Mouse (Mus musculus): ENCODE results near the gene Gnat3. TPM values are rescaled to one million over a fixed set of nuclear protein-coding genes. Genes with fewer than 3 reads are reported as not detected.

Gnat3 gene
- polyA plus RNA-seq, 1 experiment from 2014 or later: not detected

- H3K4me2 ChIP-seq (ENCODE audit: low read length): no peak overlapping the region
- H3K9me3 ChIP-seq (ENCODE audit: control insufficient read depth, low read length): no peaks in the 10 kb centered on the region
- ATAC-seq: no peak
- H3K27me3 ChIP-seq (replicated peaks; ENCODE audit: control insufficient read depth, insufficient read depth, low read length): no peaks in the 10 kb centered on the region
- WGBS: 55% methylated on average over 6 of the region's 6 CpGs
- H3K4me1 ChIP-seq (ENCODE audit: control insufficient read depth, insufficient read depth, low read depth, low read length): no peaks in the 10 kb centered on the region
- H3K36me3 ChIP-seq (ENCODE audit: control insufficient read depth, insufficient read depth, low read length): no peaks in the 10 kb centered on the region
- no peak overlapping the region for H3K9ac ChIP-seq (ENCODE audit: low read depth, low read length)
- H3K4me3 ChIP-seq (ENCODE audit: low read length): no peak overlapping the region
- H3K27ac ChIP-seq (ENCODE audit: low read depth, low read length): no peak overlapping the region
Measured at GRCm38 (mm10) chr5:18000185-18000584, 37.8 kb downstream of the Gnat3 start.

- WGBS: 43% methylated on average over 4 of the region's 4 CpGs
- ATAC-seq: no peak
- no peak overlapping the region for H3K27ac ChIP-seq (ENCODE audit: low read depth, low read length)
Measured at GRCm38 (mm10) chr5:18001646-18002045, 39.3 kb downstream of the Gnat3 start.

GRCm38 (mm10) chr5:18003675-18004074 lies 41.3 kb downstream of the Gnat3 start:
- H3K4me1 ChIP-seq (ENCODE audit: control insufficient read depth, insufficient read depth, low read depth, low read length): no peaks in the 10 kb centered on the region
- no peaks in the 10 kb centered on the region for H3K9me3 ChIP-seq (ENCODE audit: control insufficient read depth, low read length)
- no peak for ATAC-seq
- H3K9ac ChIP-seq (ENCODE audit: low read depth, low read length): no peak overlapping the region
- H3K36me3 ChIP-seq (ENCODE audit: control insufficient read depth, insufficient read depth, low read length): no peaks in the 10 kb centered on the region
- no peak overlapping the region for H3K4me2 ChIP-seq (ENCODE audit: low read length)
- 89% methylated on average over 6 of the region's 6 CpGs for WGBS
- no peak overlapping the region for H3K4me3 ChIP-seq (ENCODE audit: low read length)
- no peaks in the 10 kb centered on the region for H3K27me3 ChIP-seq (replicated peaks; ENCODE audit: control insufficient read depth, insufficient read depth, low read length)
- no peak overlapping the region for H3K27ac ChIP-seq (ENCODE audit: low read depth, low read length)

More at GRCm38 (mm10) chr5:18001646-18002045, 39.3 kb downstream of the Gnat3 start:
- Histone ChIP-seq H3K36me3 (ENCODE audit: control insufficient read depth, insufficient read depth, low read length) (no peaks in the 10 kb centered on the region), H3K4me1 (ENCODE audit: control insufficient read depth, insufficient read depth, low read depth, low read length) (no peaks in the 10 kb centered on the region), H3K9me3 (ENCODE audit: control insufficient read depth, low read length) (no peaks in the 10 kb centered on the region), H3K9ac (ENCODE audit: low read depth, low read length) (no peak overlapping the region), H3K4me3 (ENCODE audit: low read length) (no peak overlapping the region), H3K27me3 (replicated peaks; ENCODE audit: control insufficient read depth, insufficient read depth, low read length) (no peaks in the 10 kb centered on the region), H3K4me2 (ENCODE audit: low read length) (no peak overlapping the region)

- WGBS: 54% methylated on average over 3 of the region's 3 CpGs
- Histone ChIP-seq H3K4me1 (ENCODE audit: control insufficient read depth, insufficient read depth, low read depth, low read length) (no peaks in the 10 kb centered on the region), H3K9me3 (ENCODE audit: control insufficient read depth, low read length) (no peaks in the 10 kb centered on the region), H3K4me2 (ENCODE audit: low read length) (no peak overlapping the region), H3K9ac (ENCODE audit: low read depth, low read length) (no peak overlapping the region), H3K4me3 (ENCODE audit: low read length) (no peak overlapping the region), H3K27me3 (replicated peaks; ENCODE audit: control insufficient read depth, insufficient read depth, low read length) (no peaks in the 10 kb centered on the region), H3K27ac (ENCODE audit: low read depth, low read length) (no peak overlapping the region), H3K36me3 (ENCODE audit: control insufficient read depth, insufficient read depth, low read length) (no peaks in the 10 kb centered on the region)
- ATAC-seq: no peak
Measured at GRCm38 (mm10) chr5:18004824-18005611, 42.7 kb downstream of the Gnat3 start.

GRCm38 (mm10) chr5:18006157-18006556 lies 43.8 kb downstream of the Gnat3 start:
- Histone ChIP-seq H3K9me3 (ENCODE audit: control insufficient read depth, low read length) (no peaks in the 10 kb centered on the region), H3K27me3 (replicated peaks; ENCODE audit: control insufficient read depth, insufficient read depth, low read length) (no peaks in the 10 kb centered on the region), H3K27ac (ENCODE audit: low read depth, low read length) (no peak overlapping the region), H3K36me3 (ENCODE audit: control insufficient read depth, insufficient read depth, low read length) (no peaks in the 10 kb centered on the region), H3K4me3 (ENCODE audit: low read length) (no peak overlapping the region), H3K4me2 (ENCODE audit: low read length) (no peak overlapping the region), H3K9ac (ENCODE audit: low read depth, low read length) (no peak overlapping the region), H3K4me1 (ENCODE audit: control insufficient read depth, insufficient read depth, low read depth, low read length) (no peaks in the 10 kb centered on the region)
- WGBS: 88% methylated on average over 2 of the region's 2 CpGs
- ATAC-seq: no peak

- ATAC-seq: no peak
- H3K4me2 ChIP-seq (ENCODE audit: low read length): no peak overlapping the region
- no peak overlapping the region for H3K4me3 ChIP-seq (ENCODE audit: low read length)
Measured at GRCm38 (mm10) chr5:18007067-18007466, 44.7 kb downstream of the Gnat3 start.

GRCm38 (mm10) chr5:18010301-18010700 lies 48.0 kb downstream of the Gnat3 start:
- H3K27me3 ChIP-seq (replicated peaks; ENCODE audit: control insufficient read depth, insufficient read depth, low read length): no peaks in the 10 kb centered on the region
- H3K36me3 ChIP-seq (ENCODE audit: control insufficient read depth, insufficient read depth, low read length): no peaks in the 10 kb centered on the region
- WGBS: 60% methylated on average over 5 of the region's 5 CpGs

More at GRCm38 (mm10) chr5:18007067-18007466, 44.7 kb downstream of the Gnat3 start:
- Histone ChIP-seq H3K4me1 (ENCODE audit: control insufficient read depth, insufficient read depth, low read depth, low read length) (no peaks in the 10 kb centered on the region), H3K36me3 (ENCODE audit: control insufficient read depth, insufficient read depth, low read length) (no peaks in the 10 kb centered on the region), H3K9ac (ENCODE audit: low read depth, low read length) (no peak overlapping the region), H3K27me3 (replicated peaks; ENCODE audit: control insufficient read depth, insufficient read depth, low read length) (no peaks in the 10 kb centered on the region), H3K27ac (ENCODE audit: low read depth, low read length) (no peak overlapping the region), H3K9me3 (ENCODE audit: control insufficient read depth, low read length) (no peaks in the 10 kb centered on the region)

GRCm38 (mm10) chr5:18013196-18013595 lies 50.8 kb downstream of the Gnat3 start:
- Histone ChIP-seq H3K27me3 (replicated peaks; ENCODE audit: control insufficient read depth, insufficient read depth, low read length) (no peaks in the 10 kb centered on the region), H3K27ac (ENCODE audit: low read depth, low read length) (no peak overlapping the region), H3K4me3 (ENCODE audit: low read length) (no peak overlapping the region), H3K9me3 (ENCODE audit: control insufficient read depth, low read length) (no peaks in the 10 kb centered on the region), H3K4me2 (ENCODE audit: low read length) (no peak overlapping the region), H3K36me3 (ENCODE audit: control insufficient read depth, insufficient read depth, low read length) (no peaks in the 10 kb centered on the region), H3K9ac (ENCODE audit: low read depth, low read length) (no peak overlapping the region), H3K4me1 (ENCODE audit: control insufficient read depth, insufficient read depth, low read depth, low read length) (no peaks in the 10 kb centered on the region)
- no peak for ATAC-seq
- 78% methylated on average over 2 of the region's 2 CpGs for WGBS

More at GRCm38 (mm10) chr5:18010301-18010700, 48.0 kb downstream of the Gnat3 start:
- Histone ChIP-seq H3K4me2 (ENCODE audit: low read length) (no peak overlapping the region), H3K9me3 (ENCODE audit: control insufficient read depth, low read length) (no peaks in the 10 kb centered on the region), H3K4me1 (ENCODE audit: control insufficient read depth, insufficient read depth, low read depth, low read length) (no peaks in the 10 kb centered on the region), H3K27ac (ENCODE audit: low read depth, low read length) (no peak overlapping the region), H3K4me3 (ENCODE audit: low read length) (no peak overlapping the region), H3K9ac (ENCODE audit: low read depth, low read length) (no peak overlapping the region)
- ATAC-seq: no peak

- no peaks in the 10 kb centered on the region for H3K4me1 ChIP-seq (ENCODE audit: control insufficient read depth, insufficient read depth, low read depth, low read length)
- no peak for ATAC-seq
- H3K36me3 ChIP-seq (ENCODE audit: control insufficient read depth, insufficient read depth, low read length): no peaks in the 10 kb centered on the region
- H3K4me2 ChIP-seq (ENCODE audit: low read length): no peak overlapping the region
- H3K9me3 ChIP-seq (ENCODE audit: control insufficient read depth, low read length): no peaks in the 10 kb centered on the region
- WGBS: 89% methylated on average over 4 of the region's 4 CpGs
- no peak overlapping the region for H3K27ac ChIP-seq (ENCODE audit: low read depth, low read length)
- no peaks in the 10 kb centered on the region for H3K27me3 ChIP-seq (replicated peaks; ENCODE audit: control insufficient read depth, insufficient read depth, low read length)
- no peak overlapping the region for H3K9ac ChIP-seq (ENCODE audit: low read depth, low read length)
- no peak overlapping the region for H3K4me3 ChIP-seq (ENCODE audit: low read length)
Measured at GRCm38 (mm10) chr5:18014209-18014829, 52.0 kb downstream of the Gnat3 start.
